Mouse (Mus musculus): Measurements from ENCODE around the gene Gpt2. TPM values are rescaled to one million over a fixed set of nuclear protein-coding genes. Genes with fewer than 3 reads are reported as not detected.

Gene Gpt2
- polyA plus RNA-seq, 1 experiment from 2014 or later, result 3.5 TPM

- Histone ChIP-seq H3K9me3 (ENCODE audit: control insufficient read depth) (no peaks in the 10 kb centered on the region), H3K9ac (ENCODE audit: low read depth, low read length) (no peak overlapping the region), H3K4me2 (replicated peaks; ENCODE audit: low read depth) (no peak overlapping the region), H3K4me1 (replicated peaks; ENCODE audit: control insufficient read depth, insufficient read depth, low read length) (no peaks in the 10 kb centered on the region), H3K27ac (ENCODE audit: low read depth, low read length) (no peak overlapping the region), H3K27me3 (replicated peaks; ENCODE audit: control insufficient read depth, insufficient read depth, low read length) (no peaks in the 10 kb centered on the region), H3K4me3 (ENCODE audit: low read depth, low read length) (no peak overlapping the region), H3K36me3 (ENCODE audit: control insufficient read depth, insufficient read depth) (no peaks in the 10 kb centered on the region)
- 42% methylated on average over 8 of the region's 8 CpGs for WGBS
- TF ChIP-seq CTCF (IDR thresholded peaks at IDR 0.05; ENCODE audit: low read depth), result no peak
- no peak for ATAC-seq
Observed at GRCm38 (mm10) chr8:85454750-85455149, 37.6 kb upstream of the Gpt2 start.

DNA sequence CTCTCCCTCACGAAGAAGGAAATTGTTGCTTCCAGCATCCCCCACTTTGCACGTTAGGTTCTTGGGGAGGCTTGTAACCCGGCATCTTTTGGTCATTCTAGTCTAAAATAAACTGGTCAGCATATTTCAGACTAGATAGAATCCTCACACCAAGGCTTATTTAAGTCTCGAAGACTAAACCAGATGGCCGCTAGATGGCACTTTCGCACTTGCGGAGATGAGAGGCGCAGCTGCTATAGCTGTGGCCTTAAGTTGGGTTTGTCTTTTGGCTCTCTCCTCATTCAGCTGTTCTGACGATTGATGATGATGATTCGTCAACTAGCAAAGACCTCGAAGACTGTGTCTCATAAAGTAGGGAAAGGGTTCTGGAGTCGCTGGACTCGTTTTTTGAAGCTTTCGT, 35.8 kb upstream of the Gpt2 start:
- WGBS, result 10% methylated on average over 14 of the region's 14 CpGs
- ATAC-seq, result no peak
- Histone ChIP-seq H3K27me3 (replicated peaks; ENCODE audit: control insufficient read depth, insufficient read depth, low read length) (no peaks in the 10 kb centered on the region), H3K27ac (ENCODE audit: low read depth, low read length) (no peak overlapping the region), H3K4me3 (ENCODE audit: low read depth, low read length) (no peak overlapping the region), H3K4me1 (replicated peaks; ENCODE audit: control insufficient read depth, insufficient read depth, low read length) (no peaks in the 10 kb centered on the region), H3K4me2 (replicated peaks; ENCODE audit: low read depth) (no peak overlapping the region), H3K9me3 (ENCODE audit: control insufficient read depth) (no peaks in the 10 kb centered on the region), H3K36me3 (ENCODE audit: control insufficient read depth, insufficient read depth) (no peaks in the 10 kb centered on the region), H3K9ac (ENCODE audit: low read depth, low read length) (no peak overlapping the region)
- TF ChIP-seq CTCF (IDR thresholded peaks at IDR 0.05; ENCODE audit: low read depth), result peak; percentile 92

GRCm38 (mm10) chr8:85459582-85459981, 32.8 kb upstream of the Gpt2 start:
- H3K27ac ChIP-seq (ENCODE audit: low read depth, low read length), result no peak overlapping the region
- WGBS, result 49% methylated on average over 3 of the region's 3 CpGs
- H3K4me1 ChIP-seq (replicated peaks; ENCODE audit: control insufficient read depth, insufficient read depth, low read length), result no peaks in the 10 kb centered on the region
- H3K27me3 ChIP-seq (replicated peaks; ENCODE audit: control insufficient read depth, insufficient read depth, low read length), result no peaks in the 10 kb centered on the region
- no peak overlapping the region for H3K9ac ChIP-seq (ENCODE audit: low read depth, low read length)
- H3K4me2 ChIP-seq (replicated peaks; ENCODE audit: low read depth), result no peak overlapping the region
- ATAC-seq, result no peak
- no peaks in the 10 kb centered on the region for H3K36me3 ChIP-seq (ENCODE audit: control insufficient read depth, insufficient read depth)
- H3K4me3 ChIP-seq (ENCODE audit: low read depth, low read length), result no peak overlapping the region
- H3K9me3 ChIP-seq (ENCODE audit: control insufficient read depth), result no peaks in the 10 kb centered on the region
- TF ChIP-seq CTCF (IDR thresholded peaks at IDR 0.05; ENCODE audit: low read depth), result no peak

DNA sequence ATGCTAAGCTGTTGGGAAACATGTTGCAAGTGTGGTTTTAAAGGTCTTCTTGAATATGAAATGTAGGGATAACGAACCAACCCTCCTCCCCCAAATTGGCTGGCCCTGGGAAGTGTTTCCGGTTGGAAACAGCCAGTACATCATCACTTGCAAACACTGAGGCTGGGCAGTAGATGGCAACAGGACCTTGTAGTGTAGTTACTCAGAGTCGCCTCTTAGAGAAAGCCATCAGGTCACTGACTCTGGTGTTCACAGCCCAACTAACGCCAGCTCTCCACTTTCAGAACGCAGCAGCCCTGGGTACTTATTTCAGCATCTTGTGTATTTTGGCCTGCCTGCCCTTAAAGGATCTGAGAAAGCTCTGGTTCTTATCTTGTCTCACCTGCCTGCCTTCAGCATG, 31.6 kb upstream of the Gpt2 start:
- Histone ChIP-seq H3K36me3 (ENCODE audit: control insufficient read depth, insufficient read depth) (no peaks in the 10 kb centered on the region), H3K4me3 (ENCODE audit: low read depth, low read length) (no peak overlapping the region), H3K27ac (ENCODE audit: low read depth, low read length) (no peak overlapping the region), H3K4me2 (replicated peaks; ENCODE audit: low read depth) (no peak overlapping the region), H3K9ac (ENCODE audit: low read depth, low read length) (no peak overlapping the region), H3K27me3 (replicated peaks; ENCODE audit: control insufficient read depth, insufficient read depth, low read length) (no peaks in the 10 kb centered on the region), H3K4me1 (replicated peaks; ENCODE audit: control insufficient read depth, insufficient read depth, low read length) (no peaks in the 10 kb centered on the region), H3K9me3 (ENCODE audit: control insufficient read depth) (no peaks in the 10 kb centered on the region)
- WGBS, result 41% methylated on average over 5 of the region's 5 CpGs
- peak; percentile 68 for TF ChIP-seq CTCF (IDR thresholded peaks at IDR 0.05; ENCODE audit: low read depth)
- no peak for ATAC-seq

- ATAC-seq, result no peak
- H3K9ac ChIP-seq (ENCODE audit: low read depth, low read length), result no peak overlapping the region
- no peaks in the 10 kb centered on the region for H3K36me3 ChIP-seq (ENCODE audit: control insufficient read depth, insufficient read depth)
- no peaks in the 10 kb centered on the region for H3K4me1 ChIP-seq (replicated peaks; ENCODE audit: control insufficient read depth, insufficient read depth, low read length)
- TF ChIP-seq CTCF (IDR thresholded peaks at IDR 0.05; ENCODE audit: low read depth), result peak; percentile 63
- 85% methylated on average over 3 of the region's 3 CpGs for WGBS
- H3K4me2 ChIP-seq (replicated peaks; ENCODE audit: low read depth), result no peak overlapping the region
- no peak overlapping the region for H3K27ac ChIP-seq (ENCODE audit: low read depth, low read length)
- H3K27me3 ChIP-seq (replicated peaks; ENCODE audit: control insufficient read depth, insufficient read depth, low read length), result no peaks in the 10 kb centered on the region
- no peak overlapping the region for H3K4me3 ChIP-seq (ENCODE audit: low read depth, low read length)
- no peaks in the 10 kb centered on the region for H3K9me3 ChIP-seq (ENCODE audit: control insufficient read depth)
Observed at GRCm38 (mm10) chr8:85461377-85461776, 31.0 kb upstream of the Gpt2 start.

DNA sequence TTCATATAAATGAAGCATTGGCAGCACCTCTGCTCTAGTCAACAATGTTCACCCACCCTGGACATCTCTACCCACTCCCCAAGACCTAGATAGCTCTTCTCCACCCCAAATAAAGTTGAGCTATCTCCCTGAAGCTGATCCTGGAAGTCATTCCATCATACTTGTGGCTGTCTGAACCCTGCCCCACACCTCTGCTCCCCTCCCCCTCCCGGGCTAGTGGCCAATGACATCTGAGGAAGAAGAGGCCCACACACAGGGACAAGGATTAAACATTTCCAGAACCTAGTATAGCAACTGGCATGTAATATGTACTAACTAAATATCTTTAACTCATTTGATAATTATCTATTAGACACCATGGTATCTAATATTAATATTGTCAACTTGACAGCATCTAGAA, 29.9 kb upstream of the Gpt2 start:
- ATAC-seq, result 0 out of 2 replicates have a peak, but pooled peaks have one; percentile 33
- no peak for TF ChIP-seq CTCF (IDR thresholded peaks at IDR 0.05; ENCODE audit: low read depth)
- Histone ChIP-seq H3K4me3 (ENCODE audit: low read depth, low read length) (no peak overlapping the region), H3K4me2 (replicated peaks; ENCODE audit: low read depth) (no peak overlapping the region), H3K4me1 (replicated peaks; ENCODE audit: control insufficient read depth, insufficient read depth, low read length) (no peaks in the 10 kb centered on the region), H3K36me3 (ENCODE audit: control insufficient read depth, insufficient read depth) (no peaks in the 10 kb centered on the region), H3K9ac (ENCODE audit: low read depth, low read length) (no peak overlapping the region), H3K27me3 (replicated peaks; ENCODE audit: control insufficient read depth, insufficient read depth, low read length) (no peaks in the 10 kb centered on the region), H3K27ac (ENCODE audit: low read depth, low read length) (no peak overlapping the region), H3K9me3 (ENCODE audit: control insufficient read depth) (no peaks in the 10 kb centered on the region)
- WGBS, result 90% methylated on average over 1 of the region's 1 CpGs

DNA sequence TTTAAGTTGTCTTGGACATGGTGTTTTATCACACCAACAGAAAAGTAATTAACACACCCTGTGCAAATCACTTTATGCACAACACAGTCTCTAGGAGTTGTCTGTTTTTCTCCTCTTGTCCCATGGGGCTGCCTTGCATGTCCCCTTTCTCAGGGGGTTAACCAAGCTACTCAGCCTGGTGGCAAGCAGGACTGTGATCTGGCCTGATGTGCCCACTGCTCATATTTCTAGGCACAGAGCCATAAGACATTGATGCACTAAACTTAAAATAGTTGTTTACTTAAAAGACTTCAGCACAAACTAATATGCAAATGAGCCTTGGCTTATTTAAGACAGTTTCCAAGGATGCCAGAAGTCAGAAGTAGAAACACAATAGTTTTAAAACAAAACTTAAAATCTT, 28.1 kb upstream of the Gpt2 start:
- Histone ChIP-seq H3K9me3 (ENCODE audit: control insufficient read depth) (no peaks in the 10 kb centered on the region), H3K4me2 (replicated peaks; ENCODE audit: low read depth) (no peak overlapping the region), H3K4me1 (replicated peaks; ENCODE audit: control insufficient read depth, insufficient read depth, low read length) (no peaks in the 10 kb centered on the region), H3K27me3 (replicated peaks; ENCODE audit: control insufficient read depth, insufficient read depth, low read length) (no peaks in the 10 kb centered on the region), H3K27ac (ENCODE audit: low read depth, low read length) (no peak overlapping the region), H3K36me3 (ENCODE audit: control insufficient read depth, insufficient read depth) (no peaks in the 10 kb centered on the region), H3K4me3 (ENCODE audit: low read depth, low read length) (no peak overlapping the region), H3K9ac (ENCODE audit: low read depth, low read length) (no peak overlapping the region)
- no peak for TF ChIP-seq CTCF (IDR thresholded peaks at IDR 0.05; ENCODE audit: low read depth)
- no peak for ATAC-seq
